Mouse (Mus musculus) frontal cortex, adult (tissue): Measurements from ENCODE around the gene Setd2.

Source experiments
- ATAC-seq: cut with Nextera tagmentation; 2 replicates; pipeline ENCODE4 v1.9.2; 2017; ENCODE audit warnings: mild to moderate bottlenecking, moderate library complexity, mixed read lengths; ENCODE audit not compliant: low TSS enrichment

The Setd2 gene

DNA sequence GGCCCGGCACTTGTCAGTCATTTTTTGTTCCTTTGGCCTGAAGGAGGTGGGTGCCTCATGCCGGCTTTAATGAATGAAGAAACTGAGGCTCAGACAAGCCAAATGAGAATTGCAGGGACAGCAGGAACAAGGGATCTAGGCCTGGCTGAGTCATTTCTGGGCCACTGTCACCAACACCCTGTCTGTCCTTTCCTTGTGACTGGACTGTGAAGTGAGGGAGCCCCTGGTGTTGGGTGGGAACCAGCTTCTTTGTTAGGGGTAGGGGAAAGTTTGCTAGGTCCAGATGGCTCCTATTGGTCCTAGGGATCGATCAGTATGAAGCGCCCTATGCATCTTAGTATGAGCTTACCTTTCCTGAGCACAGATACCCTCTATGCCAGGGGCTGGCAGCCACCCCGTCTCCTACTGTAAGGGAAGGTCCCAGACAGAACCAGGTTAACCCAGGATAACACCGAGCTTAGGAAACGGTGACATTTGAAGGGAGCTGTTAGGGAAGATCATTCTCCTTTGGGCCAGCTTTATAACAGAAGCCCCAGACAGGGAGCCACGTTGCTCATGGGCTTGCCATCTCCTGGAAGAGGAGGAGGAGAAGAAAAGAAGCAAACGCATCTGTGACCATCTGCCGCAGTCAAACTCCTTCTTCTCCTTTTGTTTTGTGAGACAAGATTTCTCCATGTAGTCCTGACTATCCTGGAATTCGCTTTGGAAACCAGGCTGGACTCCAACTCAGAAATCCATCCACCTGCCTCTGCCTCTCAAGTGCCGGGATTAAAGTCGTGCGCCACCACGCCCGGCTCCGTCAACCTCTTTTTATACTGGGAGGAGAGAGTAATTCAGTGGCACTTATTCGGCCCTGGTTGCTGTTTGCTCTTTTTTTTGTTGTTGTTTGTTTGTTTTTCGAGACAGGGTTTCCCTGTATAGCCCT, 122.6 kb downstream of the Setd2 start:
- ATAC-seq, result no peak

DNA sequence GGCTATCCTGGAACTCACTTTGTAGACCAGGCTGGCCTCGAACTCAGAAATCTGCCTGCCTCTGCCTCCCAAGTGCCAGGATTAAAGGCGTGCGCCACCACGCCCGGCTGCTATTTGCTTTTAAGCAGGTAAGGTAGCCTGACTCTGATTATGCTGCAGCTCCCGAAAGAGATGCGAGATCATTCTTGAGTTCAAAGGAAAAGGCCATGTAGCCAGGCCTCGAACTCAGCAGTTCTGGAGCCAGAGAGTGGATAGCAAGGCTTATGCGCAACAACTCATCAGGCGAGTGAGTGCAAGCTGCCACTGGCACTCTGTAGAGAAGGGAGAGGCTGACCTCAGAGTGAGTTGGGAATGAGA, 123.2 kb downstream of the Setd2 start:
- no peak for ATAC-seq

- ATAC-seq, result peak; percentile 90
These were observed 124.1 kb downstream of the Setd2 start, which contains the start of gene Ccdc12 for GRCm38 (mm10) chr9:110656249-110657221. Gene Ccdc12 (plus strand): TSS chr9:110656503.

DNA sequence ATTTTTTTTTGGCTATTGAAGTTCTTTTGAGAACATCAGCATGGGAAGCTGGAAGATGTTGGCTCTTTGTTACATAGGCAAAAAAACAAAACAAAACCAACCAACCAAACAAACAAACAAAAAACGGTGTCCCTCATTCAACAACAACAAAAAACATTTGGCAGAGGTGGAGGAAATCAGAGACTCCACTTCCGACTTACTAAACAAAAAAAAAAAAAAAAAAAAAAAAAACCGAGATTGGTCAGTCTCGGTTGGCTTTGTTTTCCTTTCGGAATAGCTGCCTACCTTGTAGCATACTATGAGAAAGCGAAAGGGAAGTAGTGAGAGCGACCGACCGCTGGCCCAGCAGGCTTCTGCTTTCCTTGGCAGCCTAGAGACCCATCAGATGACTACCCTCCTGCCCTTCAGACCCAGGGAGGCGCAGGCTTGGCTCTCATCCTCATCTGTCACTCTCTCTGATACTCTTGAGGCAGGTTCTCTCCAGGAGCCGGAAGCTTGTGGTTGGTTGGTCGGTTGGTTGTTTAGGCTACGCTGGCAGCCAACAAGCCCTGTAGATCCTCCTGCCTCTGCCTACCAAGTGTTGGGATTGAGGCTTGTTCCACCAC, 125.2 kb downstream of the Setd2 start:
- ATAC-seq, result no peak

- no peak for ATAC-seq
These were observed 127.1 kb downstream of the Setd2 start for GRCm38 (mm10) chr9:110659521-110659920.

DNA sequence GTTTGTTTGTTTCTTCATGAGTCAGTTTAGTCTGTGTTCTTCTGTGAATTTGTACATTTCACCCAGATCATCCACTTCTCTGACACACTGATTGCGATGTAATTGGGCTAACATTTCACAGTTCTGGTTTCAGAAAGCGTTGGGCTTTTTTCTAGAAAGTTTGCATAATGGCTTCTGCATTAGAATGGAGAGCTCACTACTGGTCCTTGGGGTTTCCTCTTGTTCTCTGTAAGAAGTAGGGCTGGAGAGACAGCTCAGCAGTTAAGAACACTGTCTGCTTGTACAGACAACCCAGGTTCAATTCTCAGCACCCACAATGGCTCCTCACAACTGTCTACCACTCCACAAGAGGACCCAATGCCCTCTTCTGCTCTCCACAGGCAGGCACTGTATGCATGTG, 127.8 kb downstream of the Setd2 start:
- ATAC-seq, result no peak

- ATAC-seq, result no peak
These were observed 128.6 kb downstream of the Setd2 start for GRCm38 (mm10) chr9:110660856-110661612.

- no peak for ATAC-seq
These were observed 130.4 kb downstream of the Setd2 start for GRCm38 (mm10) chr9:110662844-110663243.

GRCm38 (mm10) chr9:110665912-110666311, 133.5 kb downstream of the Setd2 start:
- ATAC-seq, result no peak

GRCm38 (mm10) chr9:110666374-110666773, 134.0 kb downstream of the Setd2 start:
- ATAC-seq, result no peak

- ATAC-seq, result no peak
These were observed 134.9 kb downstream of the Setd2 start for GRCm38 (mm10) chr9:110667219-110667836.
